Mouse (Mus musculus) T-helper 2 cell (primary cell): Measurements from ENCODE around the gene Cbfa2t2.

Experiments
- in situ Hi-C: fragments of 300-600 bp; cut with MboI, MseI; formaldehyde crosslinking; loops from one replicate; pipeline ENCODE4 v1.15.1; 2025; ENCODE audit warnings: high pct_unique_total_duplicates

Gene Cbfa2t2

DNA sequence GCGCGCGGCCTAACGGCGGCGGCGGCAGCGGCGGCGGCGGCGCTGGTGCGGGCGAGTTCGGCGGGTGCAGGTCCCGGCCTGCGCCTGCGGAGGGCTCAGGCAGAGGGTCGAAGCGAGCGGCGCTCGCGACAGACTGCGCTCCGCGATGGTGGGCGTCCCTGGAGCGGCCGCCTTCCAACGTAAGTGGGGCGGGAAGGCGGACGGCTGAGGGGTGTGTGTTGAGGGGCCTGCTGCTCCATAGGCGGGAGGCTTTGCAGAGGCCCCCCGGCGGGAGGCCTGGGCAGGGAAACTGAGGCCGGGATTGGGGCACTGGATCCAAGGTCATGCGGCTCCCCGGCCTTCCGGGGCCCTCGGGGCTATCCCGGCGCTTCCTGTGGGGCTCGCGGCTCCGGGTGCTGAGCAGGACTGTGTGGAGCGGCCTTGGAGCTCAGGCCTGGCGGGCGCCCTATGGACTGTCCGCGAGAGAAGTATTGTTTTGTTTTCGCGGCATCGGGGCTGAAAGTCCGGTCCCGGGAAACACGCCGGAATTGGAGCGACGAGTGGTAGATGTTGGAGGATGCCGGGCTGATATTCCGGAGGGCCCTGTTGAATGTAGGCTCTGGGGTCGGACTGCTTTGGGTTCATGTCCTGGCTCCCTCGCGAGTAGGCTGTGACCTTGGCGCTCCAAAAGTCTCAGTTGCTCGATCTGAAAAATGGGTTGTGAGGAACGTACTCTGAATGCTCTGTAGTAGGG lies at the start of gene Cbfa2t2:
Gene Cbfa2t2 (plus strand): TSS at position 24 of the 733 bp plus-strand sequence.
- in situ Hi-C loops = loop anchor here (10.0 kb wide), 1 partner anchor 1858 kb away; no protein-coding TSS in a partner anchor

DNA sequence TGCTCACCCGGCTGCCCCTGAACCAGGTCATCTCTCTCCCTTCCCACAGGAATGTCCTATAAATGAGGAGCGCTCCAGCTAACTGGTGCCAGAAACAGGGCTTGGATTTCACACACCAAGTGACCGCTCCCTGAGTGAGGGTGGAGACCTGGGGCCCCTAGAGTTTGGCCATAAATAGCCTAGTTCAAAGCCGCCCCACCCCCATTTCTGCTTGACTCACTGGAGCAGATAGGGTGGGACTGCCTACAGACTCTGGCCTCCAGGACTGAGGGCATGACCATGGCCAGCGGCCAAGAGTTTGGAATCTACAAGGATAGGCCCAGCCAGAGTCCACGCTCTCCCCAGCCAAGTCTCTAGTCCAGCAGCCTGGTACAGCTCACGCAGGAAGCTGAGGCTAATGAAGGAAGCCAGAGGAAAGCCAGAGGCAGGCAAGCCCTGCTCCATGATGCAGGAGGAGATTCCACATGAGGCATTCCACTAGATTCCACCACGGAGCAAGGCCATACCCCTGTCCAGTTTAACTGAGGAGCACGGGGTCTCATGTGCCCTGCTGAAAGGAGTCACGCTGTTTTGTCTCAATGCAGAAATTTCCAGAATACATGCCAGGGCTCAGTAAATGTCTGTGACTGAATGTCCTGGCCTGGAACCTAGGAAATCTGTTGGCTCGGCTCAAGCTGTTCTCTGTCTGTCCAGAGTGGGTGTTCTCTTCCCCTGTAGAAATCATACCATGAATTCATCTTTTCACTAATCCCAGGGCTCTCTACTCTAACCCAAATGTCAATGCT lies 45.9 kb upstream of the Cbfa2t2 start:
- in situ Hi-C loops = no loop called here

DNA sequence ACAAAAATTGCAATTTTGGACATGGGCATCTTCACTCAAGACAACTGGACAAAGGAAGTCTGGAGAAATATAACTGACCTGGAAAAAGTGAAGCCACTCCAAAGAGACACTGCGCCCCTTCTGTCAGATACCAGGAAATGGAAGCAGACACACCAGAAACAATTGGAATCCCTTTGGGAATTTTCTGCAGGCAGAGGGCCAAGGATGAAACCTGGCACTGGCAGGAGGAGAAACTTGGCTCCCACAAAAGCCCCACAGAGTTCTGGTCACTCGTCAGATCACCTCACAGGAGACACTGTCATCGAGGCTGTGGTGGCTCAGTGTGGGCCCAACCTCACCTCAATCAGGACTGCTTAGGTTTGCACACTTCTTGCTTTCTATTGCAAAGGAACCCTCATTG lies 41.7 kb upstream of the Cbfa2t2 start:
- in situ Hi-C loops = no loop called here

DNA sequence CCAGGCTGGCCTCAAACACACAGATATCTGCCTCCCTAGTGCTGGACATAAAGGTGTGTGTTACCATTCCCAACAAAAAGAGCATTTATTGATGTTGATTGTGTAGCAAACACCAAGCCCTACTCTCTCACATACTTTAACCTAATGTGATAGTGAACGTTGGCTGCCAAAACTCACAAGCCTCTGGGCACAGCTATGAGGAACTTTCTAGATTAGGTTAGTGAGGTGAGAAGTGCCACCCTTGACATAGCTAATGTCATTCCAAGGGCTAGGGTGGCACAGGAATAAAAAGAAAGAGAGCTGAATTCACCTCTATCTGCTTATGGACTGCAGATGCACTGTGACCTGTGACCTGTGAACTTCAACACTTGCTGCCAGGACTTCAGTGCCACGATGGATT lies 39.8 kb upstream of the Cbfa2t2 start:
- in situ Hi-C loops = no loop called here

DNA sequence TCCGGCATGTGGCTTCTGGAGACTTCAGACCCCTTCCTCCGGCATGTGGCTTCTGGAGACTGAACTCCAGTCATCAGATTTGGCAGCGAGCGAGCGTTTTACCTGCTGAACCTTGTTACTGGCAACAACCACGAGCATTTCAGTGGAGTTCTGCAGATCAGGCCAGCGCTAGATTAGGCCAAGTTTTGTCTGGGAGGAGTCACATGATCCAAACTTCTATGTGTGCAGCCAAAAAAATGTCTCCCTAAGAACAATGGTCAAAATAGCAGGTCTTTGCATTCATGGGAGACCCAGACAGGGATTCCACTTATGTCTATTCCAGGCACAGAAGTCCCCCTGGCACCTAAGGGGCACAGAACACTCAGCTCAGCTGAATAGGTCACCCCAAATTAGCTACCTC lies 38.0 kb upstream of the Cbfa2t2 start:
- in situ Hi-C loops = no loop called here

DNA sequence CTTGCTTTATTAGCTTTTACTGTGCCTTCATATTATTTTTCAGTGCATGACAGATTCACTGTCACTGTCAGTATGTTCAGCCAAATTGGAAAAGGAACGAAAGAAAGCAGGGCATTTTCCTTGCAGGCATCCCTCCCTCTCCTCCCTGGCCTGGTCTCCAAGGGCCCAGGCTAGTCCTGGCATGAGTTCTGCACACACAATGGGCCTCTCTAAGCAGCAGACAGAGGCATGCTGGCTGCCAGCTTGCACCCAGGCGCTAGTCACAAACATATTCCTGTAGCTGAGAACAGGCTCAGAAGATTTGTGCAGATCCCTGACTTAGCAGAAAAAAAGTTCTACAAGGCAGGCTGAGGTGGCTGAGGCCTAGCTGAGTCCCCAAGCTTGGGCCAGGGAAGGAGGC lies 37.0 kb upstream of the Cbfa2t2 start:
- in situ Hi-C loops = no loop called here

DNA sequence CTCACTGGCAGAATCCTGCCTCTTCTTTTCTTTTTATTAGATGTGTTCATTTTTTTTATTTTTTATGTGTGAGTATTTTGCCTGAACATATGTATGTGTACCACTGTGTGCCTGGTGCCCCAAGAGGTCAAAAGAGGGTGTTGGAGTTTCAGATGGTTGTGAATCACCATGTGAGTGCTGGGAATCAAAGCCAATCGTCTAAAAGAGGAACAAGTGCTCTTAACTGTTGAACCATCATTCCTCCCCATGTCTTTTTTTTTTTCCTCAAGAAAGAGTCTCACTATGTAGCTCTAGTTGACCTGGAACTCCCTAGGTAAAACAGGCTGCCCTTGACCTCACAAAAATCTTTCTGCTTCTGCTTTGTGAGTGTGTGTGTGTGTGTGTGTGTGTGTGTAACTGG lies 34.3 kb upstream of the Cbfa2t2 start:
- in situ Hi-C loops = no loop called here

DNA sequence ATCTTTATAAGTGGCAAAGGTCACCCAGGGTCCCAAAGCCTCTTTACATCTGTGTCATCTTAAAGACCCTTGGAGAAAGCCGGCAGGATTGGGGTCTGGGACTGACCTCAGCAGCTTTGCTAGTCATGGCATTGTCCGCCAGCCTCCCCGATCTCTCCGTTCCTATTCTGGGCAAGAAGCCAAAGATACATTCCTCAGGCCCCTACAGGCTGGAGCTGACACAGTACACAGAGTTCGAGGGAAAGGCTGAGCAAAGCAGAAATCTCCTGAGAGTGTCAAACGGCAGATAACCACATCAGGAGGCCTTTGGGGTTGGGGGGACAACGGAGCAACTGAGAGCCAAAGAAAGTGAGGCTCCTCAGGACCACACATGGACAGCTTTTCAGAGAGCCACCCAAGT lies 33.5 kb upstream of the Cbfa2t2 start:
- in situ Hi-C loops = no loop called here

DNA sequence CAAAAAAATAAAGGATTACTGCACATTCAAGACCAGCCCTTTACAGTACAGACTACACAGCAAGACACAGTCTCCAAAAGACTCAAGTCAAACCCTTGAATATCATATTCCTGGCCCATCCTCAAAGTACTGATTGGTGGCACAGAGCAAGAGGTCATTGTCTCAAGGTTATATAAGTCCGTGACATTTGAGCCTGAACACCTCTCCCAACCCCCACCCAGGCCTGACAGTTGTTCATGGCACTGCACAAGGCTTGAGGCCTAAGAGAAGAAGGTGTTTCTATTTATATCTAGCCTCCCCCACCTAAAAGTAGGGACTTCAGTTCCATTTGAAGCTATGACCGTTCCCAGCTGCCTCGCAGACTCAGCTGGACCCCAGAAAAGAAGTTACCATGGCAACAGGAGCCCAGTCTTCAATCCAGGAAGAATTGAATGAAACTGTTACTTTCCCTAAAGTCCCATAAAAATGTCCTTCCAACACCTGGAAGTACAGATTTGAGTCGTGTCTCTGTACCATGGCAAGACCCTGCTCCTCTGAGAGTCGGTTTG lies 30.8 kb upstream of the Cbfa2t2 start:
- in situ Hi-C loops = no loop called here

DNA sequence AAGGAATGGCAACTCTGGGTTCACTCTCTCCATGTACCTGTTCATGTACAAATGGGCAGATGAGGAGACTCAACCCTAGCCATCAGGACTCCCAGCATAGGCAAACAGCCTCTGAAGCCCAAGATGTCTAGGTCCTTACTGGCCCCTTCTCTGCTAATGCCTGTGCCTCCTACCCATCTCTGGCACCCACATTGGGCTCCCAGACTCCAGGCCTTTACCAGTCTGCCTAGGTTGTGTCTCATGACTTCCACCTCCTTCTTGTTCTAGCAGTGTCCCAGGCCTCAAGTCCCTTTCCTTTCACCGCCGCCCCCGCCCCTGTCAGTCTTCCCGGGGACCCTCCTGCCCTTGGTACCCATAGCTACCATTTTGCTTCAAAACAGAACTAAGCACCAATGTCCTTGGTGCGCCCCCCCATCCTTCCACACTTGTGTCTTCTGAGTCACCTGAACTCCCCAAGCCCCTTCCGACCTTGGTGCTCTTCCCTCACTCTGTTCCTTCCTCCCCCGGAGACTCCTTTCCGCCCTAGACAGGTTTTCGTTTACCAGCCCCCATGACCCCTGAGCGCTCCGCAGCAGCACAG lies 29.1 kb upstream of the Cbfa2t2 start:
- in situ Hi-C loops = no loop called here

DNA sequence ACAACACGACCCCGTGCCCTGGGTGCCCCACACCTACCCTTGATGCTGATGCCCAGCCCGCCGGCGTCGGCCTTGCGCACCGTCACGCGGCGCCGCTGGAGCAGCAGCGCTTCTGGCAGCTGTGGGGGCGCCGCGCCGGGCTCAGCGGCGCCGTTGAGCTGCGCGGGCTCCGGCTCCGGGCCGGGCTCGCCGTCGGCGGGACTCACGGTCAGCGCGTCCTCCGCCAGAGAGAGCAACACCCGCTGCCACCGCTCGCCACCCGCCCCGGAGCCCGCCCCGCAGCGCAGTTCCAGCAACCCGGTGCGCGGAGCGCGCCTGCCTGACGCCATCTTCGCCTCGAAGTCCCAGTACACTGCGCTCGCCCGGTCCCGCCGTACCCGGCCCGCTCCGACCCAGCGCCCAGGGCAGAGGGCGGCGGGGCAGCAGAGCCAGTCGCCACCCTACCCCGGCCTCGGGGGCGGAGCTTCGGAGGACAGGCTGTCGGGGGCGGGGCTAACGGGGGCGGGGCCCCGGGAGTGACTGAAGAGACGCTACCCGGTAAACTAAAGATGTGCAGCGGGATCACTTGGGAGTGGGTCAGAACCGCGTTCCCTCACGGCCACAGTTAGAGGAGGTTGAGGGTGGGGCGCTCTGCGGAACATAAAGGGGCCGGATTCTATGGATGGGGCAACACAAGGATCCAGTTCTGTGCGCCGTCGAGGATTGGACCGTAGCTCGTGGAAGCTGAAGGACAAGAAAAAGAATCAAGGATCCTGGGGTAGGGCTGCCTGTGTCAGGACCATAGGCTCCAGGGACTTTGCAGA lies 28.4 kb upstream of the Cbfa2t2 start, which contains the start of gene Snta1:
Gene Snta1 (minus strand): TSS at position 457 of the 803 bp plus-strand sequence.
- in situ Hi-C loops = no loop called here

DNA sequence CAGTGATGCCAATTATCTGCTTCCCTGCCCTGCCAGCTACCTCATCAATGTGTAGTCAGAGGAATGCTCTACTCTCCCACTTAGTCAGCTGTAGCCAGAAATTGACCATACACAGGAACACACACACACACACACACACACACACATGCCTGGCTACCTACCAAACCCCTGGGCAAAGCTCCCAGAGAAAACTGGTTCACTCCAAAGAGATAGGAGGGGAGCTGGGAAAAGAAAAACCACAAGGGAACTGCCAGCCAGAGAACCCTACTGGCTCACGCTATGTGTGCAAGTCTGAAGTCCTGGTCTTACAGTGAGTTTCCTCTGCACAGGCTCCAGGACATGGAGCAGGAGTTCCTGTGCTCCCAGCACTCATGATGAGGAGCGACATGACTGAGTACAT lies 25.9 kb upstream of the Cbfa2t2 start:
- in situ Hi-C loops = loop anchor here (5.0 kb wide), 1 partner anchor 177 kb away; no protein-coding TSS in a partner anchor

DNA sequence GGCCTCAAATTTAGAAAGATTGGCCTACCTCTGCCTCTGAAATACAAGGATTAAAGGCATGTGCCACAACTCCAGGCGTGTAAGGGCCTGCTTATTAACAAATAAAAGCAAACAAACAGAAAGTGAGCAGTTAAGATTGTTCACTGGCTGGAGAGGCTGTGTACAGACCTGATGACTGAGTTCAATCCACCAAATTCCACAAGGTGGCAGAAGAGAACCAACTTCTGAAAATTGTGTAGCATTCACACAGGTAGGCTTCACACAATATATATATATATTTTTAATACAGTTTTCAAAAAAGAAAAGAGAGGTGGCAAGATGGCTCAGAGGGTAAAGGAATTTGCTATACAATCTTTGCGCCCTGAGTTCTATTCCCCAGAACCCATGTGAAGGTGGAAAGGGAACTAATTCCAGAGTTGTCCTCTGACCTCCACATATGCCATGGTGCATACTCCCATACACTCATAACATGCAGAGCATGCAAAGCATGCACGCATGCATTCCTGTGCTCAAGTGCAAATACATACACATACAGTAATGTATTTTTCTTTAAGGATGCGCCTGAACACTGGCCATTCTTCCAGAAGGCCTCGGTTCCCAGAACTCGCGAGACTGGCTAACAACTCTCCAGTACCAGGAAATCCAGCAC lies 24.1 kb upstream of the Cbfa2t2 start:
- in situ Hi-C loops = loop anchor here (5.0 kb wide), 1 partner anchor 175 kb away; no protein-coding TSS in a partner anchor

DNA sequence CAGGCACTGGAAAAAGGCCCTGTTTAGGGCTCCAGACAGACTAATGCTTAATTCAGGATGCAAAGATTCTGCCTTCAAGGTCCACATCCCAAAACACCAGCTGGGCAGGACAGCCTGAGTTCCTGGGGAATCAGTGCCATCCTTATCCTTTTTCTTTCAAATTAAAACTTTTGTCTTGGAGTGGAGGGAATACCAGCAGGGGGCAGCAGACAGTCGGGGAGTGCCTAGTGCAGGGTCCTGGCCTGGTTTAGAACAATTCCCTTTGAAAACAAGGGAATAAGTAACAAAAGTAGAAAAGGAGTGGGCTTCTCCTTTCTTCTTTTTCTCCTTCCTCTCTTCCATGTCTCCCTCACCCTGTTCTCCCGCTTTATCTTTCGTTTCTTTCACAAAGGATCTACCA lies 19.2 kb upstream of the Cbfa2t2 start:
- in situ Hi-C loops = no loop called here

DNA sequence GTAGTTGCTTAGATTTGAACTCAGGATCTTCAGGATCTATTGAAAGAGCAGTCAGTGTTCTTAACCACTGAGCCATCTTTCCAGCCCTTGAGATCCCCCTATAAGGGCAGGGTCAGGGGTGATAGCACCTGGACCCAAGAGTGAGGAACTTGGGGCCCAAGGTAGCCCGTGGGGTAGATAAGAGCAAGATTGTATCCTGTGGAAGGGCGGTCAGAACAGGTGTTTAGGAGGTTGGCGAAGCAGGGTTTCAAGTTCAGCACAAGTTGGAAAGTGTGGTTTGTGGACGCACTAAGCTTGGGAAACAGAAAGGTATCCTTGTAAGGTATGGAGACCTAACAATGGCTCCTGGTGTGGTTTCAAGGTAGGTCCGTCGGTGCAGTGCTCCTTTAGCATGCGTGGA lies 18.3 kb upstream of the Cbfa2t2 start:
- in situ Hi-C loops = no loop called here

DNA sequence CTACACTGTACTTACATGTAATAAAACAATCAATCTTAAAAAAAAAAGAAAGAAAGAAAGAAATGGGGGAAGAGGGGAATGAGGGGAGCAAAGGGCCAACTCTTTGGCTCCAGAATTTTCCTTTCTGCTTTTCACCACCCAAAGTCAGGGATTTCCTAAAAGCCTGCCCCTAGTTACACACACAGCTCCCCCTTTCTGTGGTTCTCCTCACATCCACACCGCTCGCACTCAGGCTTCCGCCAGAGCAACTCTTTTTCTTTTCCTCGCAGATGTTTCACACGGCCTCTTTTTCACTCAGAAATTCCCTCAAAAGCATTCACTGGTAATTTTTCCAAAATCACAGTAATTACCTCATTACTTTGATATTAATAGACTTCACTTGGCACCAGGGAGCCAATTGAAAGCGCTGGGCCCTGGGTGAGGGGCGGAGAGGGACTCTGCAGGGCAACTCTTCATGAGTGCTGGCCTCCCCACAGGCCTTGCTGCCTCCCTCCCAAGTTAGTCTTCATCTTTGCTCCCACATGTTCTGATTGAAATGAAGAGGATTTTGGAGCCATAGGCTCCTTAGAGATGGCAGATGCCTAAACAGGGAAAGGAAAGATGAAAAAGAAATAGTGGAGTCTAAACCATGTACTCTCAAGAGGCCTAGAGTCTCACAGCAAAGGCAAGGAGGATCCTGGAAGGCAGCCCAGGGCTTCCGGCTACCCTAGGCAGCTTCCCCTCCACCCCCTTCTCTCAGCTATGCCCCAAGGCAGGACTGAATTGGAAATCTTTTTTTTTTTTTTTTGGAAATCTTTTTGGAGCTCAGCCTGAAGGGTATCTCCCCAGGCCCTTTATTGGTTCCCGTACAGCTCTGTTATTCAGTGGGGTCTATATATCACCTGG lies 16.4 kb upstream of the Cbfa2t2 start:
- in situ Hi-C loops = no loop called here

DNA sequence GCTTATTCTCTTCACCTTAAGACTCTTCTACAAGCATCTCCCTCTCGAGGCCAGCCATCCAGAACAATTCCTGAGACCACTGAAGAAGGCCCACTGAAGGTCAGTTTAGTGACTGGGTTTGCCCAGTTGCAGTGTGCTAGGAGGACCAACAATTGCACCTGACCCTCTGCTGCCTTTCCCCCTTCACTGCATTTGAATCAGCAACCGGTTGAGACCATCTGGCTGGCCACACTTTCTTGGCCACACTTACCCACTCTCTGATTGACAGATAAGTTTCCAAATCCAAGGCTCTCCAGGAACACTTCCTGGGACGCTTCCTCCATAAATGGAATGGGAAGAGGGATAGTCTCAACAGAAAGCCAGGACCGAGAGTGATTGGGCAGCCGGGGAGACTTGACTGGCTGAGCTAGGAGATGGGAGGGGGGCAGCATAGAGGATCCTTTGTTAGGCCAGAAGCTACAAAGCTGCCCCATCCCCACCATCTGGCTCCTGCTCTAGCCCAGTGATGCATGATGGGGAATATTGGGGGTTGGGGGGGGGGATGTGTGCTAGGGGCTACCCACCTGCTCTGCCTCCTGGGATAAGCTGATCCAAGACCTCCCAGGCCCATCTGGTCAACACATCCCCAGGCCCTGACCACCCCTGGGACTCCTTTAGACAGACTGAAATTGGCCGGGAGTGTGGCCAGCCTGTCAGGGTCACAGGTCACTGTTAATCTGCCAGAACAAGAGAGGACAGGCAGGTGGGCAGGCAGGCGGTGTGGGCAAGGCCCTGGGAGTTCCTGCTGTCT lies 15.1 kb upstream of the Cbfa2t2 start:
- in situ Hi-C loops = no loop called here

DNA sequence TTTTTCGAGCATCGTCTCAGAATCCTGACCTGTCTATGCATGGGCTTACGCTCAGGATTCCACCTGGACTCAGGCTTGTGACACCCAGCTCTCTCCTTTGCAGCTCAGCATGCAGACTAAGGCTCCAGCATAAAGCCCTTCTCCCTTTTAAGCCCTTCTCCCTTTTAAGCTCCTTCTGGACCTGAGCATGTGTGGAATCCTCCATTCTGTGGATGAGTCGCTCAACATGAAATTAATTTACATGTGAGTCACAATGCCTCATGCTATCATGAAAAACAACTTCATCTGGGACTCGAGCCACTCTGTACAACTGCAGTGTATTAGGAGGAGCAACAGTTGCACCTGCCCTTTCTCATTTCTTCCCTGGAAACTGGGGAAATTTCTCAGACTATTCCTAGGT lies 14.1 kb upstream of the Cbfa2t2 start:
- in situ Hi-C loops = no loop called here

DNA sequence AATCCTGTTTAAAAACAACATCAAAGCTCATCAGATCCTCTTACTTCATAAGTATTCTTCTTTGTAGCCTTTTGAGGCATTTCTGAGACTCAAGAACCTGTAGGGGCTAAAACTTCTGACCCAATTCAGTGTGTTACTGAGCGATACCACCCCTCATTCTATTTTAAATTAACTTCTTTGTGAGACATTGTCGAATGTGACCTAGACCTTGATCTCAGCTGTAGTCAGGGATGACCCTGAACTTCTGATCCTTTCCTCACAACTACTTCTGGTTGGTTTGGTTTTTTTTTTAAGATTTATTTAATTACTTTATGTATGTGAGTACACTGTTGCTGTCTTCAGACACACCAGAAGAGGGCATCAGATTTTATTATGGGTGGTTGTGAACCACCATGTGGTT lies 12.7 kb upstream of the Cbfa2t2 start:
- in situ Hi-C loops = no loop called here
